Mouse (Mus musculus): ENCODE measurements around the gene Isg20. TPM values are rescaled to one million over a fixed set of nuclear protein-coding genes. Genes with fewer than 3 reads are reported as not detected.

The Isg20 gene
- polyA plus RNA-seq, 1 experiment from 2014 or later: 0.42 TPM

DNA sequence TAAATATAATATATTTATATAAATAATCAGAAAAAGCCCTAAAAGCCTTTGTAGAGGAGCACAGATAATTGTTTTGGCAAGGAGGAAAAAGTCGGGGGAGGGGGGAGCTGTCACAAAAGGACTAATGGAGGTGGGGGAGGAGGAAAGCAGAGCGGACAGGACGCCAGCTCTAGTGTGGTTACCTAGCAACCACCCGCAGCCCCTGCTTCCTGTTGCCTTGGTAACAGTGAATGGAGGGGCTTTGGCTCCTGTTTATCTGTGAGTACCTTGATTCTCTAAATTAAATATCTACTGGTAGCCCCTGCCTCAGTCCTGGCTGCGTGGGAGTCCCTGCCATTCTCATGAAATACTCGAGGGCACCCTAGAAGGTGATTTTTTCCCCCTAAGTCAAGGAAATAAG lies 29.1 kb upstream of the Isg20 start:
- peak overlapping the region; percentile 67 for H3K4me3 ChIP-seq
- H3K9me3 ChIP-seq: no peaks in the 10 kb centered on the region
- H3K9ac ChIP-seq: peak overlapping the region; percentile 70
- H3K27me3 ChIP-seq: no peaks in the 10 kb centered on the region; the same call in 1 of the 2 replicates
- peak overlapping the region; percentile 90 for H3K27ac ChIP-seq
- H3K4me2 ChIP-seq: peak overlapping the region; percentile 75
- H3K36me3 ChIP-seq: no peaks in the 10 kb centered on the region
- ATAC-seq (ENCODE audit: low FRiP score): peak; percentile 50
- 3% methylated on average over 6 of the region's 6 CpGs for WGBS
- peaks cover 72% of the 10 kb centered on the region for H3K4me1 ChIP-seq (replicated peaks)

DNA sequence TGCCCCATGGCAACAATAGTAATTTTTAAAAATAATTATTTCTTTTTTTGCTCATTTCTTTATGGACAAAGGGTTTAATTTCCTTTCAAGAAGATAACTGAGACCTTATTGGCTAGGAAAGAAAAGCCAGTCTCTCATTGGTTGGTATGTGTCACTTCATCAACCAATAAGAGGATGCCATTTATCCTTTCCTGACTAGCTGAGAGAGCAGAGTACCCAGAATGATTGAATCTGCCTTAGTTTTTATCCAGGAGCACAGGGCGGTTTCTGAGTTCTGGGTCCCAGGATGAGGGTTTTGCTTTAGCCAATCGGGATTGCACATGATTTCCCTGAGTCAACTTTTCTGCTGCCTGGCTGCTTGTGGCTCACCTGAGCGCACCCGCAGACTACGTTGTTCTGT lies 27.8 kb upstream of the Isg20 start:
- no peak overlapping the region for H3K9ac ChIP-seq
- 73% methylated on average over 5 of the region's 5 CpGs for WGBS
- H3K9me3 ChIP-seq: no peaks in the 10 kb centered on the region
- ATAC-seq (ENCODE audit: low FRiP score): no peak
- peak overlapping the region; percentile 91 for H3K27ac ChIP-seq
- H3K27me3 ChIP-seq: peaks cover 8% of the 10 kb centered on the region; the same call in 1 of the 2 replicates
- H3K4me3 ChIP-seq: peak overlapping the region; percentile 67
- H3K4me1 ChIP-seq (replicated peaks): peaks cover 80% of the 10 kb centered on the region
- H3K4me2 ChIP-seq: peak overlapping the region; percentile 75
- H3K36me3 ChIP-seq: no peaks in the 10 kb centered on the region

DNA sequence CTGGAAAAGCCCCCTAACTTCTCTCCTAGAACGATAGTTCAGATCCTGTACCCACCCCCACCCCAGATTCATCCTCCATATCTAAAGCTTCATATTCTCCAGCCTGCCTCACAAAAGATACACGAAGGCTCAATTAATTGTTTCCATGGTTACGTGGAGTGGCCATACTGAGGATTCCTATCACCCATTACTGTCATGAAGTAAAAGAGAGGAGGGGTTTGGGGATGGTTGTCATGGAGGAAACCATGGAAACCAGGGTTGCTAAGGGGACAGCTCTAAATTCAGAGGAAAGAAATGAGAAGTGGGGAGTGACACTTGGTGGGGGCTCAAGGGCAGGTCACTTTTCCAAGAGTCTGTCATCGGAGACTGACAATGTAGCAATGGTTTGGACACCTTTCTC lies 26.7 kb upstream of the Isg20 start:
- Histone ChIP-seq H3K9ac (peak overlapping the region; percentile 68; the same call in 1 of the 2 replicates), H3K4me2 (peak overlapping the region; percentile 75), H3K27me3 (peaks cover 8% of the 10 kb centered on the region; the same call in 1 of the 2 replicates), H3K27ac (peak overlapping the region; percentile 91), H3K4me3 (peak overlapping the region; percentile 27), H3K9me3 (no peaks in the 10 kb centered on the region), H3K36me3 (no peaks in the 10 kb centered on the region), H3K4me1 (replicated peaks) (peaks cover 74% of the 10 kb centered on the region)
- 18% methylated on average over 4 of the region's 4 CpGs for WGBS
- ATAC-seq (ENCODE audit: low FRiP score): no peak

DNA sequence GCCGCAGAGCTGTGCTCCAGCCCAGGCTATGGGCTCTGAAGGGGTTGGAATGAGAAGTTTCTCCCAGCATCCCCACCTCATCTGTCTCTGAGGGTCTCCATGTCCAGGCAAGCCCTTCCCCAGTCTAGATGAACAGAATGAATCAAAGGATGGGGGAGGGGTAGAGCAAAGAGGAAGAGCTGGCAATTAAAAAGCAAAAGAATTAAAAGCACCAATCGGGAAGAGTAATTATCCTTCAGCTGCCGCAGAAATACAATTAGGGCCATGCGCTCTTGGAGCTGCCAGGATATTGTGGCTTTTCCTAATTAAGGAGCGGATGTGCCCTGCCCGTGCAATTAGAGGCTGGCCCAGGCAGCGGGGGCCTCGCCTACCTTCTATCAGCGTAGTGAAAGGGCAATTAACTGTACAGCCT lies 25.8 kb upstream of the Isg20 start:
- Histone ChIP-seq H3K27me3 (peaks cover 8% of the 10 kb centered on the region; the same call in 1 of the 2 replicates), H3K27ac (peak overlapping the region; percentile 91), H3K4me2 (peak overlapping the region; percentile 75), H3K36me3 (no peaks in the 10 kb centered on the region), H3K9ac (peak overlapping the region; percentile 56), H3K9me3 (no peaks in the 10 kb centered on the region), H3K4me3 (peak overlapping the region; percentile 27), H3K4me1 (replicated peaks) (peaks cover 66% of the 10 kb centered on the region)
- ATAC-seq (ENCODE audit: low FRiP score): peak; percentile 38
- 21% methylated on average over 9 of the region's 9 CpGs for WGBS

DNA sequence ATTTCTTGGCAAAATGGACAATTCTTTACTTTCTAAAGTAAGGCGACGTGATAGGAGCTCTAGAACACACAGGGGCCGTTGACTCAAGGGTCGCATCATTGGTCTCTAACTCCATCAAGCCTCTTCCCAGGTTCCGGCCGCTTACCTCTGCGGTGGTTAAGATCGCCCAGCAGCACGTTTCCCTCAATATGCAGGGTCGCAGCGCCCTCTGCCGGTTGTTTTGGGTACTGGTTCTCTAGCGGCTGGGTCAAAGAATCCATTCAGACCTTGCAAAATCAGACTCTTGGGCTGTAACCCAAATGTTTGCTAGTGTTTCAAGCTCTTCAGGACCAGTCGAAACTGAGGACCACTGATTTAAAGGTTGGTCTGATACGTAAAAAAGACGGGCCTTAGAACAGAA lies 22.6 kb upstream of the Isg20 start:
- H3K36me3 ChIP-seq: no peaks in the 10 kb centered on the region
- no peak overlapping the region for H3K27ac ChIP-seq
- no peak for ATAC-seq (ENCODE audit: low FRiP score)
- no peak overlapping the region for H3K4me2 ChIP-seq
- 3% methylated on average over 16 of the region's 16 CpGs for WGBS
- no peak overlapping the region for H3K9ac ChIP-seq
- H3K9me3 ChIP-seq: no peaks in the 10 kb centered on the region
- H3K4me1 ChIP-seq (replicated peaks): peaks cover 42% of the 10 kb centered on the region
- H3K4me3 ChIP-seq: no peak overlapping the region
- peaks cover 11% of the 10 kb centered on the region; the same call in 1 of the 2 replicates for H3K27me3 ChIP-seq

DNA sequence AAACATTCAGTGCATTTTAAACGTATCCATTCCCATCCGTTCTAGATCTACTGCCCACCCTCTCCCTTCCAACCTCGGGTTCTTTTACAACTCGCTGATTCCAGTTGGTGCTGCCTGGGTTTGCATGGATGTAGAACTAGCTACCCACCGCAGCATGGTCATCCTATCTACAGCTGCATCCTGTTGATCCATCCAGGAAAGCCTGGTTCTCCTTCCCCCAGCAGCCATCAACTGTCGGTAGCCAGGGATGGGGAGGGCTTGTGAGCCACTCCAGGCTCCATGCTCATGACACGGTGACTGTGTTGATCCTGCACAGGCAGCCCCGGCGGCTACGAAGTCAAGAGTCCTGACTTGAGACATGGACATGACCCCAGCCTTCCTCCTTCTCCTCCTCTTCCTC lies 19.3 kb upstream of the Isg20 start:
- WGBS: 90% methylated on average over 10 of the region's 10 CpGs

DNA sequence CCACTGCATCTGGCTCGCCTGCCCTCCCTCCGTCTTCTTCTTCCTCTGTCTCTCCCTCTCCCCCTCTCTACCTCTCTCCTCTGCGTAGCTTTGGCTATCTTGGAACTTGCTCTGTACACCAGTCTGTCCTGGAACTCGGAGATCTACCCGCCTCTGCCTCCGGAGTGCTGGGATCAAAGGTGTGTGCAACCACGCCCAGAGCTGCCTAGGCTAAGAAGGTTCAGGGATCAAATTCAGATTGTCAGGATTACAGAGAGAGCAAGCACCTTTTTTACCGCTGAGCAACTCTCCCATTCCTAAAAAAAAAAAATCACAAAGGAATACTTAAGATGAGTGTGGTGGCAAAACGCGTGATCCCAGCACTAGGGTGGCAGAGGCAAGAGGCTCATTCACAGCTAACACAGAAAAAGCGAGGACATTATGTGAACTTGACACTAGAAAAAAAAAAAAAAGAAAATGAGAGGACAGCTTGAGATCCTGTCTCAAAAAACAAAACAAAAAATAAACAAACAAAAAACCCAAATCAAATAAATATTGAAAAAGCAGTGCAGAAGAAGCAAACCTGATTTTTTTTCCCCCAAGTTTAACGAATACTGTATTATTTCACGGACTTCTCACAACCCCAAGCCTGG lies 18.1 kb upstream of the Isg20 start:
- no peak overlapping the region for H3K27ac ChIP-seq
- H3K27me3 ChIP-seq: peaks cover 4% of the 10 kb centered on the region; the same call in 1 of the 2 replicates
- ATAC-seq (ENCODE audit: low FRiP score): no peak
- H3K4me1 ChIP-seq (replicated peaks): peaks cover 26% of the 10 kb centered on the region
- peak overlapping the region; percentile 91 for H3K4me2 ChIP-seq
- no peaks in the 10 kb centered on the region for H3K9me3 ChIP-seq
- H3K36me3 ChIP-seq: no peaks in the 10 kb centered on the region; the same call in 1 of the 2 replicates
- WGBS: 55% methylated on average over 13 of the region's 13 CpGs
- H3K9ac ChIP-seq: peak overlapping the region; percentile 55
- peak overlapping the region; percentile 92 for H3K4me3 ChIP-seq

More for the DNA sequence above, 19.3 kb upstream of the Isg20 start:
- ATAC-seq (ENCODE audit: low FRiP score): no peak
- Histone ChIP-seq H3K27me3 (peaks cover 11% of the 10 kb centered on the region; the same call in 1 of the 2 replicates), H3K9ac (no peak overlapping the region), H3K4me3 (no peak overlapping the region), H3K9me3 (no peaks in the 10 kb centered on the region), H3K27ac (no peak overlapping the region), H3K36me3 (no peaks in the 10 kb centered on the region; the same call in 1 of the 2 replicates), H3K4me2 (no peak overlapping the region), H3K4me1 (replicated peaks) (peaks cover 33% of the 10 kb centered on the region)

DNA sequence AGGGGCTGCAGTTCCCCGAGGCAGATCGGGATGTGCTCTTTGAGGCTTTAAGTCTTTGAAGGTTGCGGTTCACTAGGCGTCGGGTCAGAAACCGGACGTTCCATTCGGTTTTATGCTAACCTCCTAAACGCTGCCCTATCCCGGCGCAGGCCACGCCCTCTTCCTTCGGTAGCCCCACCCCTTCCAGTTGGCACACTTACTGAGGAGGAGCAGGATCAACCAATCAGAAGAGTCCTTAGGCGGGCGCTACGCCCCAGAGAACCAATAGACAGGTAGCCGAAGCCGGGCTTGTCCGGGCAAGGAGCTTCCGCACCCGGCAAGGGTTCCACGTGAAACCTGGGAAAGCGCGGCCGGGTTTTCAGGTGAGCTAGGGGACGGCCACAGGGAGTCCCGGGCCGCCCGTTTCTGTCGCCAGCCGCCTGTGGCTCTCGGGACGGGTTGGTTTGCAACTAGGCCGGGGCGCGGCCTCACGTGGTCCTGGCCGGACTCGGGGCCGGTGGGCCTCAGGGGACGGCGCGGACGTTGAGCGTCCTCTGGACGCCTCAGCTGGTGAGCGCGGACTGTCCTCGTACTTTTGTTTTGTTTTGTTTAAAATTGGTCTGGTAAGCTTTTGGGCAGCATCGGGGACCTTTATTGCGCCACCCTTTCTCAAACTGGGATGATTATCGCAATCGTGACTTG lies 17.4 kb upstream of the Isg20 start, which contains the start of gene Aen:
Aen (plus strand) TSS at position 202 of the 681 bp plus-strand sequence.
- 3% methylated on average over 53 of the region's 53 CpGs for WGBS
- Histone ChIP-seq H3K4me1 (replicated peaks) (peaks cover 26% of the 10 kb centered on the region), H3K9ac (peak within 1 kb of the TSS; percentile 78), H3K27ac (peak within 1 kb of the TSS; percentile 48; the same call in 1 of the 2 replicates), H3K9me3 (no peaks in the 10 kb centered on the region), H3K27me3 (0 out of 2 replicates have a peak, but pooled peaks cover 3% of the 10 kb centered on the region), H3K4me2 (peak within 1 kb of the TSS; percentile 91), H3K4me3 (peak within 1 kb of the TSS; percentile 92), H3K36me3 (no peaks in the 10 kb centered on the region; the same call in 1 of the 2 replicates)
- peak; percentile 97 for ATAC-seq (ENCODE audit: low FRiP score)

DNA sequence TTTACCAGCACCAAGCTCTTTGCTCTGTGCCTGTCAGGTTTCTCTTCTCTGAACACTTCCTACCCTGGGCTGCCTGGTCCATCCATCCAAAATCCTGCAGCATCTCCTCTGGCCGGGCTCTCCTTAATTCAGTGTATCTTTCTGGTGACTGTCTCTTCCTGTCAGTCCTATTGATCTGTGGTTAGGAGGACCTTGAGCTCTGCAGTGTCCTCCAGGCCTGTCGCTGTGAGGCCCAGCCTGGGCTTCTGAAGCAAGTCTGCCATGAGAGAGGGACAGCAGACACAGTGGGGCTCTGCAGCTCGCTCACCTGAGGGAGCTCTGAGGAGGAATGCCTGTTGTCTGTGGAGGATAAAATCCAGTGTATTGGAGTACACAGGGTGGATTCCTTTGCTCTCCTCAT lies 15.7 kb upstream of the Isg20 start:
- no peak for ATAC-seq (ENCODE audit: low FRiP score)
- Histone ChIP-seq H3K27ac (no peak overlapping the region), H3K4me3 (no peak overlapping the region), H3K36me3 (peaks cover 10% of the 10 kb centered on the region), H3K9ac (peak overlapping the region; percentile 78; the same call in 1 of the 2 replicates), H3K4me1 (replicated peaks) (peaks cover 26% of the 10 kb centered on the region), H3K27me3 (0 out of 2 replicates have a peak, but pooled peaks cover 3% of the 10 kb centered on the region), H3K4me2 (0 out of 2 replicates have a peak overlapping the region, but pooled peaks have one; percentile 91), H3K9me3 (no peaks in the 10 kb centered on the region)
- 94% methylated on average over 3 of the region's 3 CpGs for WGBS

DNA sequence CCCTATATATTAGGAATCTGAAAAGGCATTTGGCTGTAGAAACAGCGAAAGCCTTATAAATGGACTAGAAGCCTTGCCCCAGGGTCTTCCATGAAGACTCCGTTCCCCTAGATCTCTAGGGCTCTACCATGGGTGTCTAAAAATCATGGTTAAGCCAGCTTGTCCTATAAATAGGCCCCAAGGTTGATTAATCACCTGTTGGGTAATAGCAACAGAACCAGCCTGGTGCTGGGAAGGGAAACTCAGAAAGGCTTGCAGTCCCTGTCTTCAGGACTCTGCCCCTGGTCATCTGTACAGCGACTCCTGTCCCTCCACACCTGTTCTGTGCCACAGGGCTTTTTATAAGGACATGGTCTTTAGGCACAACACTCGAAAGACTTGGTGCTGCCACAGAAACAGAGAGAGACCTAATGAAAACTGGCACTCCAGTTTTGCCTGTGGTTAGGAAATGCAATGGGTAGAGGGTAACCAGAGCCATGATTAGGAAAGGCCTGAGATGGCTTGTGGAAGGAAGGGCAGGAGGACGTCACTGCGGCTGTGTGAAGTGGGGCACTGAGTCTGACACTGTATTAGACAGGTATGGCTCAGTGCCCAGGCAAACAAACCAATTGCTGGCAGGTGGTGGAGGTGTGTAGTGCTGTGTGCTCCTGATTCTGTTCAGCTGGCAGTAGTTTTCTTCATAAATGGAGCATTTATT lies 9.9 kb upstream of the Isg20 start:
- Histone ChIP-seq H3K9me3 (no peaks in the 10 kb centered on the region), H3K36me3 (peaks cover 57% of the 10 kb centered on the region), H3K27me3 (no peaks in the 10 kb centered on the region), H3K4me3 (no peak overlapping the region), H3K9ac (no peak overlapping the region), H3K4me1 (replicated peaks) (0 out of 2 replicates have a peak, but pooled peaks cover under 1% of the 10 kb centered on the region), H3K27ac (no peak overlapping the region), H3K4me2 (no peak overlapping the region)
- ATAC-seq (ENCODE audit: low FRiP score): no peak
- WGBS: 94% methylated on average over 6 of the region's 6 CpGs

DNA sequence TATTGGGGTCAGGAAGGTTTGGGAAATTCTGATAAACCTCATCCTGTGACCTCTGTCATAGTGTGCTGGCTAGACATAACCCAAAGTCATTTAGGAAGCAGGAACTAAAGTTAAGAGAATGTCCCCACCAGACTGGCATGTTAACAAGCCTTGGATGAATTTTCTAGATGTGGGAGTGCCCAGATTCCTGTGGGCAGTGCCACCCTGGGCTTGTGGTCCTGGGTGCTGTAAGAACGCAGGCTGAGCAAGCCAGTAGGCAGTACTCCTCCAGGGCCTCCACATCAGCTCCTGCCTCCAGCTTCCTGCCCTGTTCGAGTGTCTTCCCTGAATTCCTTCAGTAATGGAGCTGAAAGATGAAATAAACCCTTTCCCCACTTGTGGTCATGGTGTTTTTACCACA lies 9.0 kb upstream of the Isg20 start:
- ATAC-seq (ENCODE audit: low FRiP score): no peak
- H3K9ac ChIP-seq: no peak overlapping the region
- no peaks in the 10 kb centered on the region for H3K4me1 ChIP-seq (replicated peaks)
- WGBS: 92% methylated on average over 2 of the region's 2 CpGs
- H3K4me3 ChIP-seq: no peak overlapping the region
- H3K9me3 ChIP-seq: no peaks in the 10 kb centered on the region
- H3K27ac ChIP-seq: no peak overlapping the region
- H3K4me2 ChIP-seq: no peak overlapping the region
- no peaks in the 10 kb centered on the region for H3K27me3 ChIP-seq
- peaks cover 64% of the 10 kb centered on the region for H3K36me3 ChIP-seq

DNA sequence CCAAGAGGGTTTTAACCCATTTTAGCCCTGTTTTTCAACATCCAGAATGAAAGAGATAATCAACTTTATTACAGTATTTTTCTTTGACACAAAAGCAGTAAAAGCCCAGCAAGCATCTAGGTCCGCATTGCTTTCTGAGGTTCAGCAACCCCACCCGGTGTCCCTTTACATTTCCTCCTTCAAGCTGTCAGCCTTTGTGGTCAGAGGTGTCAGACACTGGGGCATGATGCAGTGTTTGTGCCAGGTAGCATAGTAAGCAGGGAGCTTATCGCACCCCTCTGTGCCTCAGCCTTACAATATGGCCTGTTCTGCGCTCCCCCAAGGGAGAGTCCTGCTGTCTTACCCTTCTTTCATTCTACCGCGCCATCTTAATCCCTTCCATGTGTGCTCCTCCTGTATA lies 4.2 kb upstream of the Isg20 start:
- no peak overlapping the region for H3K9ac ChIP-seq
- peaks cover 46% of the 10 kb centered on the region for H3K36me3 ChIP-seq
- H3K4me1 ChIP-seq (replicated peaks): peaks cover 34% of the 10 kb centered on the region
- no peaks in the 10 kb centered on the region for H3K9me3 ChIP-seq
- no peak overlapping the region for H3K4me2 ChIP-seq
- ATAC-seq (ENCODE audit: low FRiP score): no peak
- H3K27me3 ChIP-seq: no peaks in the 10 kb centered on the region
- H3K4me3 ChIP-seq: no peak overlapping the region
- 92% methylated on average over 6 of the region's 6 CpGs for WGBS
- no peak overlapping the region for H3K27ac ChIP-seq

All from hindbrain, embryonic 13.5 days (tissue).